Mouse (Mus musculus) heart, embryonic 10.5 days (tissue): ENCODE data around the gene Gm10719. TPM values are rescaled to one million over a fixed set of nuclear protein-coding genes. Genes with fewer than 3 reads are reported as not detected.
A peak's percentile ranks its signal among the peaks of the same experiment; 100 is the strongest.
"Not testable (repeated sequence)": the region's sequence is repeated elsewhere in the genome, so short reads cannot be mapped to it uniquely, and the experiment has no call there.

ENCODE experiments used
- DNase-seq: peaks from one replicate; pipeline ENCODE4 v3.0.0-alpha.2; 2017; ENCODE audit warnings: low spot score
- H3K27ac ChIP-seq: fragments of 300-500 bp; sonication (generic); 2 replicates; pipeline ENCODE4 v1.5.1; 2016; ENCODE audit warnings: mild to moderate bottlenecking
- H3K27me3 ChIP-seq: fragments of 300-500 bp; sonication (generic); 2 replicates; pipeline ENCODE4 v1.6.1; 2016; ENCODE audit warnings: mild to moderate bottlenecking; ENCODE audit not compliant: poor library complexity, insufficient read depth, severe bottlenecking
- H3K36me3 ChIP-seq: fragments of 300-500 bp; sonication (generic); 2 replicates; pipeline ENCODE4 v1.6.1; 2016; ENCODE audit warnings: mild to moderate bottlenecking, moderate library complexity
- H3K4me1 ChIP-seq: fragments of 300-500 bp; sonication (generic); 2 replicates; pipeline ENCODE4 v1.6.1; 2016; ENCODE audit warnings: mild to moderate bottlenecking
- H3K4me3 ChIP-seq: fragments of 300-500 bp; sonication (generic); 2 replicates; pipeline ENCODE4 v1.5.1; 2016; ENCODE audit warnings: mild to moderate bottlenecking, moderate library complexity
- H3K9me3 ChIP-seq: fragments of 300-500 bp; sonication (generic); 2 replicates; pipeline ENCODE4 v1.6.1; 2016; ENCODE audit warnings: mild to moderate bottlenecking, moderate library complexity
- WGBS: fragments of 180-500 bp; shearing (Covaris S2); methylation state at CpG from one replicate; pipeline ENCODE4 v1.1.7; 2016; 5-methylcytosine and 5-hydroxymethylcytosine counted together
- polyA plus RNA-seq: library from polyadenylated mRNA; unstranded; fragments of >200 nt; fragmentation: Nextera tagmentation; extraction: Ambion mirVana; gene quantifications from 2 replicates; pipeline ENCODE4 v1.2.1, GENCODE M21; 2016

Gm10719 gene
- polyA plus RNA-seq: not detected in 2 replicates

- not testable (repeated sequence) for H3K27me3 ChIP-seq, H3K4me3 ChIP-seq, H3K4me1 ChIP-seq, DNase-seq, H3K36me3 ChIP-seq, H3K27ac ChIP-seq, H3K9me3 ChIP-seq
- 37% methylated on average over 2 of the region's 9 CpGs for WGBS
Measured at GRCm38 (mm10) chr9:3017108-3017507, at the start of gene Gm10719. Gm10719 (plus strand) TSS chr9:3017408.

GRCm38 (mm10) chr9:3000445-3000972 is 16.7 kb upstream of the Gm10719 start, which contains the start of gene Gm10722:
Gm10722 (plus strand) TSS chr9:3000922.
- H3K4me3 ChIP-seq, H3K27ac ChIP-seq, H3K9me3 ChIP-seq, H3K4me1 ChIP-seq, H3K27me3 ChIP-seq, H3K36me3 ChIP-seq: not testable (repeated sequence)
- WGBS: 67% methylated on average over 12 of the region's 12 CpGs
- DNase-seq: peak; percentile 75

DNA sequence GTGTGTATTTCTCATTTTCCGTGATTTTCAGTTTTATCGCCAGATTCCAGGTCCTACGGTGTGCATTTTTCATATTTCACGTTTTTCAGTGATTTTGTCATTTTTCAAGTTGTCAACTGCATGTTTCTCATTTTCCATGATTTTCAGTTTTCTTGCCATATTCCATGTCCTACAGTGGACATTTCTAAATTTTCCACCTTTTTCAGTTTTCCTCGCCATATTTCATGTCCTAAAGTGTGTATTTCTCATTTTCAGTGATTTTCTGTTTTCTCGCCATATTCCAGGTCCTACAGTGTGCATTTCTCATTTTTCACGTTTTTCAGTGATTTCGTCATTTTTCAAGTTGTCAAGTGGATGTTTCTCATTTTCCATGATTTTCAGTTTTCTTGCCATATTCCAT is 16.2 kb upstream of the Gm10719 start:
- not testable (repeated sequence) for H3K27me3 ChIP-seq, H3K4me1 ChIP-seq, DNase-seq, H3K27ac ChIP-seq, H3K9me3 ChIP-seq, H3K36me3 ChIP-seq, H3K4me3 ChIP-seq
- WGBS: 60% methylated on average over 8 of the region's 8 CpGs

GRCm38 (mm10) chr9:3001948-3002659 is 15.1 kb upstream of the Gm10719 start:
- not testable (repeated sequence) for H3K4me3 ChIP-seq, H3K36me3 ChIP-seq, H3K27ac ChIP-seq, H3K9me3 ChIP-seq, H3K4me1 ChIP-seq, H3K27me3 ChIP-seq
- WGBS: 62% methylated on average over 9 of the region's 11 CpGs
- DNase-seq: peak; percentile 90

GRCm38 (mm10) chr9:3002794-3003396 is 14.3 kb upstream of the Gm10719 start, which contains the start of gene Gm11168:
Gm11168 (plus strand) TSS chr9:3003346.
- 66% methylated on average over 6 of the region's 14 CpGs for WGBS
- H3K36me3 ChIP-seq, H3K27ac ChIP-seq, H3K4me3 ChIP-seq, H3K4me1 ChIP-seq, H3K9me3 ChIP-seq, H3K27me3 ChIP-seq, DNase-seq: not testable (repeated sequence)

GRCm38 (mm10) chr9:3006179-3006578 is 11.0 kb upstream of the Gm10719 start:
- DNase-seq, H3K4me1 ChIP-seq, H3K36me3 ChIP-seq, H3K9me3 ChIP-seq, H3K27ac ChIP-seq, H3K27me3 ChIP-seq, H3K4me3 ChIP-seq: not testable (repeated sequence)
- 80% methylated on average over 1 of the region's 5 CpGs for WGBS

DNA sequence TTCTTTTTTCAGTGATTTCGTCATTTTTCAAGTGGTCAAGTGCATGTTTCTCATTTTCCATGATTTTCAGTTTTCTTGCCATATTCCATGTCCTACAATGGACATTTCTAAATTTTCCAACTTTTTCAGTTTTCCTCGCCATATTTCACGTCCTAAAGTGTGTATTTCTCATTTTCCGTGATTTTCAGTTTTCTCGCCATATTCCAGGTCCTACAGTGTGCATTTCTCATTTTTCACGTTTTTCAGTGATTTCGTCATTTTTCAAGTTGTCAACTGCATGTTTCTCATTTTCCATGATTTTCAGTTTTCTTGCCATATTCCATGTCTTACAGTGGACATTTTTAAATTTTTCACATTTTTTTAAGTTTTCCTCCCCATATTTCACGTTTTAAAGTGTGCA is 10.6 kb upstream of the Gm10719 start:
- not testable (repeated sequence) for H3K4me1 ChIP-seq, DNase-seq, H3K9me3 ChIP-seq, H3K27ac ChIP-seq, H3K4me3 ChIP-seq, H3K36me3 ChIP-seq, H3K27me3 ChIP-seq
- WGBS: 69% methylated on average over 8 of the region's 8 CpGs

DNA sequence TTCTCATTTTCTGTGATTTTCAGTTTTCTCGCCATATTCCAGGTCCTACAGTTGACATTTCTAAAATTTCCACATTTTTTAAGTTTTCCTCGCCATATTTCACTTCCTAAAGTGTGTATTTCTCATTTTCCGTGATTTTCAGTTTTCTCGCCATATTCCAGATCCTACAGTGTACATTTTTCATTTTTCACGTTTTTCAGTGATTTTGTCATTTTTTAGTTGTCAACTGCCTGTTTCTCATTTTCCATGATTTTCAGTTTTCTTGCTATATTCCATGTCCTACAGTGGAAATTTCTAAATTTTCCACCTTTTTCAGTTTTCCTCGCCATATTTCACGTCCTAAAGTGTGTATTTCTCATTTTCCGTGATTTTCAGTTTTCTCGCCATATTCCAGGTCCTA is 9.9 kb upstream of the Gm10719 start:
- not testable (repeated sequence) for H3K27me3 ChIP-seq, H3K4me1 ChIP-seq, H3K36me3 ChIP-seq, H3K9me3 ChIP-seq, H3K27ac ChIP-seq, H3K4me3 ChIP-seq
- 71% methylated on average over 8 of the region's 9 CpGs for WGBS
- DNase-seq: peak; percentile 75

DNA sequence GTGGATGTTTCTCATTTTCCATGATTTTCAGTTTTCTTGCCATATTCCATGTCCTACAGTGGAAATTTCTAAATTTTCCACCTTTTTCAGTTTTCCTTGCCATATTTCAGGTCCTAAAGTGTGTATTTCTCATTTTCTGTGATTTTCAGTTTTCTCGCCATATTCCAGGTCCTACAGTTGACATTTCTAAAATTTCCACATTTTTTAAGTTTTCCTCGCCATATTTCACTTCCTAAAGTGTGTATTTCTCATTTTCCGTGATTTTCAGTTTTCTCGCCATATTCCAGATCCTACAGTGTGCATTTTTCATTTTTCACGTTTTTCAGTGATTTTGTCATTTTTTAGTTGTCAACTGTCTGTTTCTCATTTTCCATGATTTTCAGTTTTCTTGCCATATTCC is 7.9 kb upstream of the Gm10719 start:
- H3K36me3 ChIP-seq, H3K4me1 ChIP-seq, H3K4me3 ChIP-seq, DNase-seq, H3K27ac ChIP-seq, H3K9me3 ChIP-seq, H3K27me3 ChIP-seq: not testable (repeated sequence)
- WGBS: no CpG with 5 or more reads among the region's 5 CpGs

- H3K27ac ChIP-seq, H3K9me3 ChIP-seq, DNase-seq, H3K4me3 ChIP-seq, H3K4me1 ChIP-seq, H3K27me3 ChIP-seq, H3K36me3 ChIP-seq: not testable (repeated sequence)
- WGBS: 74% methylated on average over 3 of the region's 7 CpGs
Measured at GRCm38 (mm10) chr9:3012054-3012621, 5.1 kb upstream of the Gm10719 start.

GRCm38 (mm10) chr9:3012733-3013279 is 4.4 kb upstream of the Gm10719 start, which contains the start of gene Gm10721:
Gm10721 (plus strand) TSS chr9:3013140.
- not testable (repeated sequence) for H3K27me3 ChIP-seq, H3K36me3 ChIP-seq, H3K27ac ChIP-seq, DNase-seq, H3K4me1 ChIP-seq, H3K4me3 ChIP-seq, H3K9me3 ChIP-seq
- WGBS: no CpG with 5 or more reads among the region's 11 CpGs

DNA sequence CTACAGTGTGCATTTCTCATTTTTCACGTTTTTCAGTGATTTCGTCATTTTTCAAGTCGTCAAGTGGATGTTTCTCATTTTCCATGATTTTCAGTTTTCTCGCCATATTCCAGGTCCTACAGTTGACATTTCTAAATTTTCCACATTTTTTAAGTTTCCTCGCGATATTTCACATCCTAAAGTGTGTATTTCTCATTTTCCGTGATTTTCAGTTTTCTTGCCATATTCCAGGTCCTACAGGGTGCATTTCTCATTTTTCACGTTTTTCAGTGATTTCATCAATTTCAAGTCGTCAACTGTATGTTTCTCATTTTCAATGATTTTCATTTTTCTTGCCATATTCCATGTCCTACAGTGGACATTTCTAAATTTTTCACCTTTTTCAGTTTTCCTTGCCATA is 1.9 kb upstream of the Gm10719 start, which contains the start of gene Gm10720:
Gm10720 (plus strand) TSS at position 301 of the 400 bp plus-strand sequence.
- DNase-seq, H3K27me3 ChIP-seq, H3K4me1 ChIP-seq, H3K27ac ChIP-seq, H3K4me3 ChIP-seq, H3K9me3 ChIP-seq, H3K36me3 ChIP-seq: not testable (repeated sequence)
- WGBS: 68% methylated on average over 5 of the region's 9 CpGs

- H3K4me3 ChIP-seq, H3K27ac ChIP-seq, H3K4me1 ChIP-seq, H3K9me3 ChIP-seq, H3K36me3 ChIP-seq, H3K27me3 ChIP-seq, DNase-seq: not testable (repeated sequence)
- 71% methylated on average over 6 of the region's 6 CpGs for WGBS
Measured at GRCm38 (mm10) chr9:3015896-3016295, 1.3 kb upstream of the Gm10719 start.
